26 mouse cellular contexts compared by ENCODE assay signal in the genomic region with DNA sequence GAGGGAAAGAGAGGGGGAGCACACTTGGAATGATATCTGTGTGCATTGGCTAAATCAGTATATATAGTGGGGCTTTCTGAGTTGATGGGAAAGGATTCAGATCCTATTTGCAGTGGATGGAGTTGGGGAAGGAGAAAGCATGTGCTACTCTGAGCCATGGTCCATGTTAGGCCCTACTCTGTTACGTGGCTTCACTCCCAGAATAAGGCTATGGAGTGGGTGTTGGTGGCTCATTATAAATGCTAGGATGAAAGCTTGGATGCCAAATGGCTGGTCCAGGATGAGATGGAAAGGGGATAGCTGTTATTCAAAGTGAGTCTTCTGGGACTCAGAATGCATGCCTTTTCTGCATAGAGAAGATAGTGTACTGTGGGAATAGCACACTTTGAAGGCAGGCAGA. TPM values are rescaled to one million over a fixed set of nuclear protein-coding genes. Genes with fewer than 3 reads are reported as not detected.
"Had no signal": no experiment of that assay in that cellular context is flagged by ENCODE, and none has a peak within 500 bp of the region (broad histone marks: within the 10 kb centered on the region; RNA-seq: fewer than 3 reads in every experiment).

No protein-coding gene starts in this region.

- H3K4me1 ChIP-seq: neural tube, embryonic 12.5 days; neural tube, embryonic 13.5 days; neural tube, embryonic 15.5 days; stomach, embryonic 15.5 days had no signal

- H3K27me3 ChIP-seq: neural tube, embryonic 12.5 days; neural tube, embryonic 13.5 days; neural tube, embryonic 15.5 days; stomach, embryonic 15.5 days had no signal

- H3K9ac ChIP-seq: neural tube, embryonic 12.5 days; neural tube, embryonic 13.5 days; neural tube, embryonic 15.5 days; stomach, embryonic 15.5 days had no signal

- DNase-seq: retina, postnatal 1 day; right cerebral cortex, adult 18-20 months; right cerebral cortex, postnatal 14 days; right cerebral cortex, postnatal 25 days; right cerebral cortex, postnatal 4 days; spleen, adult 18-20 months; thymus, adult 18-20 months; thymus, adult 2 months; thymus, postnatal 14 days; thymus, postnatal 25 days; thymus, postnatal 36 days; thymus, postnatal 4 days had no signal

- H3K27ac ChIP-seq: neural tube, embryonic 12.5 days; neural tube, embryonic 13.5 days; neural tube, embryonic 15.5 days; stomach, embryonic 15.5 days; stomach, postnatal 0 days had no signal

- H3K4me3 ChIP-seq: neural tube, embryonic 12.5 days; neural tube, embryonic 13.5 days; neural tube, embryonic 15.5 days; stomach, embryonic 15.5 days had no signal

- H3K9me3 ChIP-seq: neural tube, embryonic 12.5 days; neural tube, embryonic 13.5 days; neural tube, embryonic 15.5 days; stomach, embryonic 15.5 days had no signal

- H3K4me2 ChIP-seq: neural tube, embryonic 12.5 days; neural tube, embryonic 13.5 days; neural tube, embryonic 15.5 days; stomach, embryonic 15.5 days had no signal

- H3K36me3 ChIP-seq: neural tube, embryonic 12.5 days; neural tube, embryonic 13.5 days; neural tube, embryonic 15.5 days; stomach, embryonic 15.5 days had no signal

RNA-seq across cellular contexts. Expression of a gene that starts 13.0 kb away (rescaled TPM):
- total RNA-seq: neutrophil, adult 5-6 weeks had no signal
- polyA plus RNA-seq: neural tube, embryonic 12.5 days; neural tube, embryonic 13.5 days; neural tube, embryonic 14.5 days; neural tube, embryonic 15.5 days; small intestine, adult 2 months; spleen, adult 2 months; stomach, embryonic 14.5 days; stomach, embryonic 15.5 days; stomach, embryonic 16.5 days; stomach, postnatal 0 days; thymus, postnatal 0 days; urinary bladder, adult 2 months had no signal

RNA-seq across cellular contexts. Expression of a gene that starts 17.4 kb away (rescaled TPM):
- total RNA-seq: neutrophil, adult 5-6 weeks had no signal

RNA-seq across cellular contexts. Expression of a gene that starts 26.1 kb away (rescaled TPM):
- total RNA-seq: neutrophil, adult 5-6 weeks had no signal
- polyA plus RNA-seq: neural tube, embryonic 12.5 days; neural tube, embryonic 13.5 days; neural tube, embryonic 14.5 days; neural tube, embryonic 15.5 days; small intestine, adult 2 months; stomach, embryonic 14.5 days; stomach, embryonic 15.5 days; stomach, embryonic 16.5 days; stomach, postnatal 0 days; thymus, postnatal 0 days had no signal

RNA-seq across cellular contexts. Expression of a gene that starts 32.0 kb away (rescaled TPM):
- total RNA-seq: neutrophil, adult 5-6 weeks had no signal
- polyA plus RNA-seq: neural tube, embryonic 12.5 days; neural tube, embryonic 13.5 days; neural tube, embryonic 14.5 days; neural tube, embryonic 15.5 days; small intestine, adult 2 months; stomach, embryonic 14.5 days; stomach, embryonic 15.5 days; stomach, embryonic 16.5 days; stomach, postnatal 0 days; testis, adult 2 months; thymus, postnatal 0 days; urinary bladder, adult 2 months had no signal

RNA-seq across cellular contexts. Expression of a gene that starts 33.1 kb away (rescaled TPM):
- total RNA-seq: neutrophil, adult 5-6 weeks had no signal
- polyA plus RNA-seq: neural tube, embryonic 14.5 days had no signal
